Mouse (Mus musculus): ENCODE results near the gene Rgs16. TPM values are rescaled to one million over a fixed set of nuclear protein-coding genes. Genes with fewer than 3 reads are reported as not detected.

Rgs16 gene
- 38.2 and 125 TPM in 2 replicates for total RNA-seq (2014; rRNA removed)
- 1.6 and 3.9 TPM in 2 replicates for polyA plus RNA-seq (2012; rRNA removed)

GRCm38 (mm10) chr1:153740145-153740544 is at the start of gene Rgs16:
Gene Rgs16, plus strand, starts transcription at chr1:153740349.
- peaks cover 11% of the 10 kb centered on the region; the same call in 1 of the 2 replicates for H3K36me3 ChIP-seq (ENCODE audit: control insufficient read depth, insufficient read depth, low read length)
- peak within 1 kb of the TSS; percentile 89 for H3K9ac ChIP-seq (ENCODE audit: low read depth, low read length)

GRCm38 (mm10) chr1:153692526-153692925 is 47.6 kb upstream of the Rgs16 start:
- DNase-seq (ENCODE audit: extremely low read depth, low read depth, low spot score) = peak; percentile 96

More at GRCm38 (mm10) chr1:153740145-153740544, at the start of gene Rgs16:
- Histone ChIP-seq H3K4me3 (ENCODE audit: insufficient read depth, low read depth, low read length) (peak within 1 kb of the TSS; percentile 81), H3K27me3 (ENCODE audit: control insufficient read depth, insufficient read depth, low read length) (no peaks in the 10 kb centered on the region), H3K27ac (replicated peaks; ENCODE audit: insufficient read depth, low read depth, low read length) (peak within 1 kb of the TSS; percentile 83), H3K4me1 (ENCODE audit: control insufficient read depth, insufficient read depth, low read length) (peaks cover 13% of the 10 kb centered on the region), H3K79me2 (ENCODE audit: control insufficient read depth, insufficient read depth, low read length) (no peaks in the 10 kb centered on the region)
- TF ChIP-seq CTCF (IDR thresholded peaks at IDR 0.05; ENCODE audit: low read depth, low read length) (no peak), POLR2A (IDR thresholded peaks at IDR 0.05; ENCODE audit: extremely low read depth, insufficient read depth, low read length) (peak; percentile 99)
- DNase-seq (ENCODE audit: extremely low read depth, low read depth, low spot score) = peak; percentile 65
- WGBS = under 1% methylated on average over 28 of the region's 28 CpGs

GRCm38 (mm10) chr1:153694372-153695120 is 45.6 kb upstream of the Rgs16 start:
- no peak overlapping the region for H3K9ac ChIP-seq (ENCODE audit: low read depth, low read length)
- H3K4me3 ChIP-seq (ENCODE audit: insufficient read depth, low read depth, low read length) = no peak overlapping the region
- 91% methylated on average over 6 of the region's 6 CpGs for WGBS
- H3K4me1 ChIP-seq (ENCODE audit: control insufficient read depth, insufficient read depth, low read length) = peaks cover 47% of the 10 kb centered on the region
- no peak overlapping the region for H3K27ac ChIP-seq (replicated peaks; ENCODE audit: insufficient read depth, low read depth, low read length)
- no peaks in the 10 kb centered on the region for H3K79me2 ChIP-seq (ENCODE audit: control insufficient read depth, insufficient read depth, low read length)
- no peak for DNase-seq (ENCODE audit: extremely low read depth, low read depth, low spot score)
- H3K36me3 ChIP-seq (ENCODE audit: control insufficient read depth, insufficient read depth, low read length) = no peaks in the 10 kb centered on the region
- TF ChIP-seq CTCF (IDR thresholded peaks at IDR 0.05; ENCODE audit: low read depth, low read length) (no peak), POLR2A (IDR thresholded peaks at IDR 0.05; ENCODE audit: extremely low read depth, insufficient read depth, low read length) (no peak)
- H3K27me3 ChIP-seq (ENCODE audit: control insufficient read depth, insufficient read depth, low read length) = no peaks in the 10 kb centered on the region

More at GRCm38 (mm10) chr1:153692526-153692925, 47.6 kb upstream of the Rgs16 start:
- Histone ChIP-seq H3K4me3 (ENCODE audit: insufficient read depth, low read depth, low read length) (no peak overlapping the region), H3K27ac (replicated peaks; ENCODE audit: insufficient read depth, low read depth, low read length) (peak overlapping the region; percentile 51), H3K9ac (ENCODE audit: low read depth, low read length) (no peak overlapping the region; the same call in 1 of the 2 replicates), H3K27me3 (ENCODE audit: control insufficient read depth, insufficient read depth, low read length) (no peaks in the 10 kb centered on the region), H3K36me3 (ENCODE audit: control insufficient read depth, insufficient read depth, low read length) (no peaks in the 10 kb centered on the region), H3K4me1 (ENCODE audit: control insufficient read depth, insufficient read depth, low read length) (peaks cover 40% of the 10 kb centered on the region), H3K79me2 (ENCODE audit: control insufficient read depth, insufficient read depth, low read length) (no peaks in the 10 kb centered on the region)
- WGBS = 19% methylated on average over 6 of the region's 6 CpGs
- TF ChIP-seq CTCF (IDR thresholded peaks at IDR 0.05; ENCODE audit: low read depth, low read length) (no peak), POLR2A (IDR thresholded peaks at IDR 0.05; ENCODE audit: extremely low read depth, insufficient read depth, low read length) (no peak)

- TF ChIP-seq CTCF (IDR thresholded peaks at IDR 0.05; ENCODE audit: low read depth, low read length) = no peak
- TF ChIP-seq POLR2A (IDR thresholded peaks at IDR 0.05; ENCODE audit: extremely low read depth, insufficient read depth, low read length) = no peak
- Histone ChIP-seq H3K36me3 (ENCODE audit: control insufficient read depth, insufficient read depth, low read length) (no peaks in the 10 kb centered on the region), H3K79me2 (ENCODE audit: control insufficient read depth, insufficient read depth, low read length) (no peaks in the 10 kb centered on the region), H3K9ac (ENCODE audit: low read depth, low read length) (no peak overlapping the region), H3K27ac (replicated peaks; ENCODE audit: insufficient read depth, low read depth, low read length) (no peak overlapping the region), H3K4me1 (ENCODE audit: control insufficient read depth, insufficient read depth, low read length) (peaks cover 43% of the 10 kb centered on the region), H3K4me3 (ENCODE audit: insufficient read depth, low read depth, low read length) (no peak overlapping the region), H3K27me3 (ENCODE audit: control insufficient read depth, insufficient read depth, low read length) (no peaks in the 10 kb centered on the region)
- 91% methylated on average over 10 of the region's 10 CpGs for WGBS
- no peak for DNase-seq (ENCODE audit: extremely low read depth, low read depth, low spot score)
These were observed 44.8 kb upstream of the Rgs16 start for GRCm38 (mm10) chr1:153695398-153695797.

- no peak for DNase-seq (ENCODE audit: extremely low read depth, low read depth, low spot score)
- H3K4me3 ChIP-seq (ENCODE audit: insufficient read depth, low read depth, low read length) = no peak overlapping the region
- no peak for TF ChIP-seq CTCF (IDR thresholded peaks at IDR 0.05; ENCODE audit: low read depth, low read length)
- TF ChIP-seq POLR2A (IDR thresholded peaks at IDR 0.05; ENCODE audit: extremely low read depth, insufficient read depth, low read length) = no peak
- no peak overlapping the region for H3K27ac ChIP-seq (replicated peaks; ENCODE audit: insufficient read depth, low read depth, low read length)
- no peaks in the 10 kb centered on the region for H3K27me3 ChIP-seq (ENCODE audit: control insufficient read depth, insufficient read depth, low read length)
- no peaks in the 10 kb centered on the region for H3K79me2 ChIP-seq (ENCODE audit: control insufficient read depth, insufficient read depth, low read length)
- H3K4me1 ChIP-seq (ENCODE audit: control insufficient read depth, insufficient read depth, low read length) = peaks cover 42% of the 10 kb centered on the region
- H3K9ac ChIP-seq (ENCODE audit: low read depth, low read length) = no peak overlapping the region
- H3K36me3 ChIP-seq (ENCODE audit: control insufficient read depth, insufficient read depth, low read length) = no peaks in the 10 kb centered on the region
- WGBS = 91% methylated on average over 11 of the region's 11 CpGs
These were observed 44.1 kb upstream of the Rgs16 start for GRCm38 (mm10) chr1:153696093-153696492.

- DNase-seq (ENCODE audit: extremely low read depth, low read depth, low spot score) = no peak
- H3K4me3 ChIP-seq (ENCODE audit: insufficient read depth, low read depth, low read length) = no peak overlapping the region
- no peaks in the 10 kb centered on the region for H3K79me2 ChIP-seq (ENCODE audit: control insufficient read depth, insufficient read depth, low read length)
- WGBS = 87% methylated on average over 4 of the region's 4 CpGs
- TF ChIP-seq CTCF (IDR thresholded peaks at IDR 0.05; ENCODE audit: low read depth, low read length) (no peak), POLR2A (IDR thresholded peaks at IDR 0.05; ENCODE audit: extremely low read depth, insufficient read depth, low read length) (no peak)
- peak overlapping the region; percentile 97 for H3K27ac ChIP-seq (replicated peaks; ENCODE audit: insufficient read depth, low read depth, low read length)
- H3K4me1 ChIP-seq (ENCODE audit: control insufficient read depth, insufficient read depth, low read length) = peaks cover 42% of the 10 kb centered on the region
- H3K36me3 ChIP-seq (ENCODE audit: control insufficient read depth, insufficient read depth, low read length) = no peaks in the 10 kb centered on the region
- H3K9ac ChIP-seq (ENCODE audit: low read depth, low read length) = peak overlapping the region; percentile 5; the same call in 1 of the 2 replicates
- H3K27me3 ChIP-seq (ENCODE audit: control insufficient read depth, insufficient read depth, low read length) = no peaks in the 10 kb centered on the region
These were observed 43.6 kb upstream of the Rgs16 start for GRCm38 (mm10) chr1:153696541-153696940.

All from liver, adult 2 months (tissue).